Mouse (Mus musculus) left cerebral cortex, postnatal 14 days (tissue): ENCODE results near the gene Olfr1141. TPM values are rescaled to one million over a fixed set of nuclear protein-coding genes. Genes with fewer than 3 reads are reported as not detected.

Experiments
- DNase-seq, 2 experiments: peaks; one replicate each; pipeline ENCODE4 v3.0.0; 2021 to 2022; ENCODE audit warnings: low spot score in 2 of 2, mixed read lengths in 1 of 2
- intact Hi-C: fragments of 180-260 bp; cut with DNase I; formaldehyde crosslinking; loops from one replicate; pipeline ENCODE4 v1.15.1; 2025
- long read RNA-seq, 2 experiments: library from polyadenylated mRNA; stranded (forward); transcript quantifications; one replicate each; pipeline ENCODE4 v2.0.0; 2021
- total RNA-seq, 2 experiments: library from RNA; stranded (reverse); gene quantifications; 2 replicates each; pipeline ENCODE4 v1.2.3; 2021

Olfr1141 gene
- not detected for total RNA-seq
- long read RNA-seq, experiment 1: 0 reads
- long read RNA-seq, experiment 2: 0 reads

DNA sequence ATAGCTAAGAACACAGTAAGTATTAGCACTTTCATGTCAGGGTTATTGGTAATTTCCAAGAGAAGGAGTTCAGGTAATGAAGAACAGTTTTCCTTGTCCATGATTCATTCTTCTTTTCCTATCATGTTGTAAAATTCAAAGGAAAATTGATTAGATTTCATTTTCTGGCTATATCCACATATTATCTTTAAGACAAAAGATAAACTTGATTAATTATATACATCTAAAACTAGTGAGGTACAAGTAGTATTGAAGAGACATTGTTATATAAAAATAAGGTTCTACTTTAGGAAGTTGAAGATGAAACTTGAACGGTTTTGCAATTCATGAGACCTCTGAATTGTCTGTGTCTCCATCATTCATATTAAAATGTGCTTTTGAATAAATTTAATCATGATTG, at the start of gene Olfr1141:
Gene Olfr1141, minus strand, starts transcription at position 101 of the 400 bp plus-strand sequence.
- DNase-seq: no peak
- intact Hi-C loops: no loop called here

DNA sequence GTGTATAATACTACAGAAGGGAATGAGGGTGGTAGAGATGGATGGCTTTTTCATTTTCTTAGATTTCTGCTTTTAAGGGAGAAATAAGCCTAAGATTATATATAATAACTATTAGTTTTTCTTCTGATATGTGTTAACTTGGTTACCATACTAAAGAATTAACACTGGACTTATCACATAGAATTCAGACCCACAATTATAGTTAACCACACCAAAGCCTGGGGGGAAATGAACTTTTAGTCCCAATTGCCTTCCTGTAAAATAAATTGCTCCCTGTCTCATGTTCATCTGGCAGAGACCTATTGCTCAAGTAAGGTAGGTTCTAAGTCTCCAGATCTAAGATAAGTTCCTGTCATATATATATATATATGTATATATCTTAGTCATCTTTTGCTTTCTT, 46.5 kb upstream of the Olfr1141 start, which contains the start of gene Olfr1143:
Gene Olfr1143, plus strand, starts transcription at position 301 of the 400 bp plus-strand sequence.
- intact Hi-C loops: no loop called here
- DNase-seq: no peak

DNA sequence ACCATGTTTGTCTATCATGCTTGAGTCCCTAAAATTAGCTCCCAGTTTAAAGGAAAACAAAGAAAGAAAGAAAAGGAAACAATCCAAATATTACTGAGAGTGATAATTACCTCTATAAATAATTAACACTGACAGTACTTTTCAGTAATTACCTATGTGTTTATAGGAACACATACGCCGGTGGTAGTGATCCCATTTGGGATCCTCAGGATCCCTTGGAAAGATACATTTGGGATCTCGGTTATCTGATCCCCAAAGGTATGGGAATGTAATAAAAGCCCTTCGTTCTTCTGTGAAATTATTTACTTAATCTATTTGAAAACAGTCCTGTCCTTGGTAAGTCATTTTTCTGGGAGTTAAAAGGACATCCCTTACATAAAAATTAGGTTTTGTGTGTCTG, 25.4 kb upstream of the Olfr1141 start, which contains the start of gene Olfr152:
Gene Olfr152, plus strand, starts transcription at position 301 of the 400 bp plus-strand sequence.
- intact Hi-C loops: no loop called here
- no peak for DNase-seq

DNA sequence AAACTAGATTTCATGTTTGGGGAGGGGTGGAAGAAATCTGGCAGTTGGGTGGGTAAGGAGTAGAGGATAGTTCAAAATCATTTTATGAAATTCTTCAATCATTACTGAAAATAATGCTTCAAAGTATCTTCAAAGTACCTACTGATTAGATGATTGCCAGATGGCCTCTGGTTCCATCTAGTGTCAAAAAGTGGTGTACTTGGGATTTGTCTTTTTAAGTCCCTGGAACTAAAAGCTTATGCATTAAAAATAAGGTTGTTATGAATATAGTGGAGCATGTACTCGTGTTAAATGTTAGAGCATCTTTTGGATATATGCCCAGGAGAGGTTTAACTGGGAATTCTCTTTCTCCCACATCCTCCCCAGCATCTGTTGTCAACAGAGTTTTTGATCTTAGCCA, 22.4 kb upstream of the Olfr1141 start:
- intact Hi-C loops: no loop called here
- DNase-seq: peak in 1 of 2 experiments; percentile 1

DNA sequence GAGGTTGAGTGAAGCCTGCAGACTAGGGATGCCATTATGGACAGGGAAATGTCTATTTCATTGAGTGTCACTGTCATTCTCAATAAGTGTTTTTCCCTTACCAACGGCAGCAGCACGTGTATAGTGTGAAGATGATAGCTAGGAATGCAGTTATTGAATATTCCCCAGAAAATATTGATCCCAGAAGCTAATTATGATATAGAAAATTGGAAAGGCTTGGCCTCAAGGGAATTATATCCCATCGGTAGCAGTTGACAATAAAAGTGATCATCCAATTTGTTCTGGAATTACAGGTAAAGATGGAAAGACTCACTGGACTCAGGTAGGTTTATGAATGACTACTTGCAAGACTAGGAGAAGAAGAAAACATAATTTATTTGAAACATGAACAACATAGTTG, 10.3 kb downstream of the Olfr1141 start, which contains the start of gene Olfr1140:
Gene Olfr1140, plus strand, starts transcription at position 301 of the 400 bp plus-strand sequence.
- no peak for DNase-seq
- intact Hi-C loops: no loop called here

DNA sequence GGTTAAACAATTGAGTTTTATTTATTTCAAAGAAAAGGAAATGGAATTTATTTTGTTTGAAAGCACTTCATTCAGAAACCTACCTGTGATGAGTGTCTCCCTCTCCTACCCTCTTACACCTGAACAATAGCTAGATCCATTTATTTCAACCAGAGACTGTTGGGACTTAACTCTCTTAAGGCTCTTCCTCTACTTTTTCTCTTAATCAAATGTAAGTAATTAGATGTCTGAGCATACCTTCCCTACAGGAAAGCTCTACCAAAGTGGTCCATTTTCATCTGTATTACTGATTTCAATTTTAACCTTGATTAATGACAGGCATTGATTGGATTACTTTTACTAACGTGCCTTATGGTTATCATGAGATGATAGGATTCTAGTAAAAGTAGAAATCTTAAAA, 13.9 kb downstream of the Olfr1141 start, which contains the start of gene Olfr1138:
Gene Olfr1138, minus strand, starts transcription at position 101 of the 400 bp plus-strand sequence.
- intact Hi-C loops: no loop called here

DNA sequence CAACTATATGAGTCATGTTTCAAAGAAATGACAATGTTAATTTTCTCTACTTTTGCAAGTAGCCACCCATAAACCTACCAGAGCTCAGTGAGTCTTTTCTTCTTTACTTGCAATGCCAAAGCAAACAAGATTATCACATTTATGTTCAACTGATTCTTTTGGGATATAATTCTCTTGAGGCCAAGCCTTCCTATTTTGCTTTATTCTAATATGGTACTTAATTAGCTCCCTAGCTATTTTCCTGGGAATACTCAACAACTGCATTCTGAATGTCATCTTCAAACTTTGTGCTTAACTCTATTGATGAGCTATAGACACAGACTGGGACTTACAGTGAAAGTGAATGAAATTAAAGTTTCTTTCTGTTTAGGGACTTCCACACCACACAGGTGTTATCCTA, 40.7 kb downstream of the Olfr1141 start, which contains the start of gene Olfr1137:
Gene Olfr1137, minus strand, starts transcription at position 101 of the 400 bp plus-strand sequence.
- no peak for DNase-seq
- intact Hi-C loops: no loop called here

More for the DNA sequence above, 13.9 kb downstream of the Olfr1141 start, which contains the start of gene Olfr1138:
- no peak for DNase-seq

Other genes starting within 250 kb of the Olfr1141 start
- gene Pramel6, start 247.4 kb downstream of the Olfr1141 start, total RNA-seq: not detected
- gene Olfr153, start 222.2 kb downstream of the Olfr1141 start, total RNA-seq: not detected
- gene Olfr1128, start 208.4 kb downstream of the Olfr1141 start, total RNA-seq: not detected
- gene Olfr1129, start 180.1 kb downstream of the Olfr1141 start, total RNA-seq: not detected
- gene Olfr1130, start 147.8 kb downstream of the Olfr1141 start, total RNA-seq: not detected
- gene Olfr1131, start 126.9 kb downstream of the Olfr1141 start, total RNA-seq: not detected
- not detected for gene Olfr1132, start 116.5 kb downstream of the Olfr1141 start, total RNA-seq
- gene Olfr1133, start 106.6 kb downstream of the Olfr1141 start, total RNA-seq: not detected
- gene Olfr1134, start 95.5 kb downstream of the Olfr1141 start, total RNA-seq: not detected
- not detected for gene Olfr1135, start 80.3 kb downstream of the Olfr1141 start, total RNA-seq
- gene Olfr1136, start 60.0 kb downstream of the Olfr1141 start, total RNA-seq: not detected
- gene Olfr1137, start 40.8 kb downstream of the Olfr1141 start, total RNA-seq: not detected
- not detected for gene Olfr1138, start 14.0 kb downstream of the Olfr1141 start, total RNA-seq
- not detected for gene Olfr1140, start 10.2 kb downstream of the Olfr1141 start, total RNA-seq
- gene Olfr152, start 25.5 kb upstream of the Olfr1141 start, total RNA-seq: not detected
- not detected for gene Olfr1143, start 46.6 kb upstream of the Olfr1141 start, total RNA-seq
- not detected for gene Olfr1145, start 55.8 kb upstream of the Olfr1141 start, total RNA-seq
- gene Olfr1148, start 76.5 kb upstream of the Olfr1141 start, total RNA-seq: not detected
- gene Olfr1150-ps1, start 90.0 kb upstream of the Olfr1141 start, total RNA-seq: not detected
- gene Olfr1151, start 101.9 kb upstream of the Olfr1141 start, total RNA-seq: not detected
- gene Olfr1152, start 112.5 kb upstream of the Olfr1141 start, total RNA-seq: not detected
- not detected for gene Olfr1153, start 141.0 kb upstream of the Olfr1141 start, total RNA-seq
- gene Olfr1154, start 151.2 kb upstream of the Olfr1141 start, total RNA-seq: not detected
- not detected for gene Olfr1155, start 191.1 kb upstream of the Olfr1141 start, total RNA-seq
- not detected for gene Olfr1156, start 199.1 kb upstream of the Olfr1141 start, total RNA-seq
- not detected for gene Olfr1157, start 214.3 kb upstream of the Olfr1141 start, total RNA-seq
- not detected for gene Olfr74, start 220.7 kb upstream of the Olfr1141 start, total RNA-seq
- not detected for gene Olfr1158, start 236.1 kb upstream of the Olfr1141 start, total RNA-seq